Mouse (Mus musculus) hindbrain, postnatal 0 days (tissue): ENCODE measurements at regions not wholly inside any gene's neighbourhood (a gene's known extent, or its start where the extent isn't known, plus 50 kb on each side); places are given as distances from the start of the nearest gene placed in this dataset.

Source experiments
- ATAC-seq: fragments of 200-750 bp; cut with Nextera tagmentation; 2 replicates; pipeline ENCODE4 v1.8.0; 2017; ENCODE audit warnings: mild to moderate bottlenecking, moderate TSS enrichment, moderate library complexity
- DNase-seq: peaks from one replicate; pipeline ENCODE4 v3.0.0-alpha.2; 2015; ENCODE audit warnings: low spot score
- H3K27ac ChIP-seq: fragments of 300-500 bp; sonication (generic); 2 replicates; pipeline ENCODE4 v1.5.1; 2014; ENCODE audit warnings: mild to moderate bottlenecking
- H3K27me3 ChIP-seq: fragments of 300-500 bp; sonication (generic); 2 replicates; pipeline ENCODE4 v1.6.1; 2014; ENCODE audit warnings: low read length, mixed read lengths; ENCODE audit not compliant: insufficient read depth
- H3K36me3 ChIP-seq: fragments of 300-500 bp; sonication (generic); 2 replicates; pipeline ENCODE4 v1.6.1; 2014; ENCODE audit warnings: low read length, mixed read lengths; ENCODE audit not compliant: insufficient read depth
- H3K4me1 ChIP-seq: fragments of 300-500 bp; sonication (generic); 2 replicates; pipeline ENCODE4 v1.6.1; 2014; ENCODE audit warnings: antibody characterized with exemption, low read length, mixed read lengths; ENCODE audit not compliant: insufficient read depth
- H3K4me2 ChIP-seq: fragments of 300-500 bp; sonication (generic); 2 replicates; pipeline ENCODE4 v1.6.1; 2014; ENCODE audit warnings: low read depth, mild to moderate bottlenecking, low read length, moderate library complexity, mixed read lengths
- H3K4me3 ChIP-seq: fragments of 300-500 bp; sonication (generic); 2 replicates; pipeline ENCODE4 v1.5.1; 2014; ENCODE audit warnings: low read length
- H3K9ac ChIP-seq: fragments of 300-500 bp; sonication (generic); replicated peaks from 2 replicates; pipeline ENCODE4 v1.6.1; 2014; ENCODE audit warnings: mild to moderate bottlenecking, low read length, moderate library complexity, mixed read lengths
- H3K9me3 ChIP-seq: fragments of 300-500 bp; sonication (generic); 2 replicates; pipeline ENCODE4 v1.6.1; 2016; ENCODE audit warnings: low read length, mixed read lengths
- CTCF ChIP-seq: IDR thresholded peaks from 2 replicates; pipeline ENCODE4 v1.5.1; 2016; ENCODE audit warnings: antibody characterized with exemption, control low read depth, low read depth
- WGBS: fragments of 180-500 bp; shearing (Covaris S2); extraction: QIAGEN DNeasy Blood & Tissue Kit; methylation state at CpG from one replicate; pipeline ENCODE4 v1.1.7; 2014; 5-methylcytosine and 5-hydroxymethylcytosine counted together

GRCm38 (mm10) chr8:7489948-7490347, 1171.1 kb downstream of the Efnb2 start:
- no peaks in the 10 kb centered on the region for H3K36me3 ChIP-seq
- ATAC-seq (no peak), DNase-seq (no peak)
- TF ChIP-seq CTCF: no peak
- H3K4me3 ChIP-seq: no peak overlapping the region
- no peaks in the 10 kb centered on the region for H3K9me3 ChIP-seq
- no peak overlapping the region for H3K9ac ChIP-seq
- no peak overlapping the region for H3K4me2 ChIP-seq
- WGBS: 71% methylated on average over 1 of the region's 1 CpGs
- H3K4me1 ChIP-seq: no peaks in the 10 kb centered on the region
- no peaks in the 10 kb centered on the region for H3K27me3 ChIP-seq
- H3K27ac ChIP-seq: no peak overlapping the region

GRCm38 (mm10) chr8:7472153-7472796, 1188.8 kb downstream of the Efnb2 start:
- WGBS: 26% methylated on average over 7 of the region's 7 CpGs
- Histone ChIP-seq H3K27ac (no peak overlapping the region), H3K9me3 (no peaks in the 10 kb centered on the region), H3K4me2 (no peak overlapping the region), H3K36me3 (no peaks in the 10 kb centered on the region), H3K9ac (no peak overlapping the region), H3K4me3 (no peak overlapping the region), H3K27me3 (no peaks in the 10 kb centered on the region), H3K4me1 (no peaks in the 10 kb centered on the region)
- ATAC-seq (no peak), DNase-seq (no peak)
- no peak for TF ChIP-seq CTCF

GRCm38 (mm10) chr8:7469261-7469660, 1191.8 kb downstream of the Efnb2 start:
- TF ChIP-seq CTCF: no peak
- DNase-seq (no peak), ATAC-seq (no peak)
- Histone ChIP-seq H3K4me1 (no peaks in the 10 kb centered on the region), H3K27ac (no peak overlapping the region), H3K27me3 (no peaks in the 10 kb centered on the region), H3K4me2 (no peak overlapping the region), H3K9ac (no peak overlapping the region), H3K36me3 (no peaks in the 10 kb centered on the region), H3K9me3 (no peaks in the 10 kb centered on the region), H3K4me3 (no peak overlapping the region)
- WGBS: 71% methylated on average over 4 of the region's 4 CpGs

- ATAC-seq (no peak), DNase-seq (no peak)
- Histone ChIP-seq H3K27ac (no peak overlapping the region), H3K27me3 (no peaks in the 10 kb centered on the region), H3K4me2 (no peak overlapping the region), H3K9ac (no peak overlapping the region), H3K9me3 (no peaks in the 10 kb centered on the region), H3K36me3 (no peaks in the 10 kb centered on the region), H3K4me3 (no peak overlapping the region), H3K4me1 (no peaks in the 10 kb centered on the region)
- no peak for TF ChIP-seq CTCF
- 63% methylated on average over 1 of the region's 1 CpGs for WGBS
Observed at GRCm38 (mm10) chr8:7462798-7463197, 1198.2 kb downstream of the Efnb2 start.

- Histone ChIP-seq H3K4me2 (no peak overlapping the region), H3K9me3 (no peaks in the 10 kb centered on the region), H3K36me3 (no peaks in the 10 kb centered on the region), H3K4me1 (no peaks in the 10 kb centered on the region), H3K9ac (no peak overlapping the region), H3K27me3 (no peaks in the 10 kb centered on the region), H3K27ac (no peak overlapping the region), H3K4me3 (no peak overlapping the region)
- TF ChIP-seq CTCF: no peak
- ATAC-seq (no peak), DNase-seq (no peak)
Observed at GRCm38 (mm10) chr8:7449361-7449760, 1211.7 kb downstream of the Efnb2 start.

DNA sequence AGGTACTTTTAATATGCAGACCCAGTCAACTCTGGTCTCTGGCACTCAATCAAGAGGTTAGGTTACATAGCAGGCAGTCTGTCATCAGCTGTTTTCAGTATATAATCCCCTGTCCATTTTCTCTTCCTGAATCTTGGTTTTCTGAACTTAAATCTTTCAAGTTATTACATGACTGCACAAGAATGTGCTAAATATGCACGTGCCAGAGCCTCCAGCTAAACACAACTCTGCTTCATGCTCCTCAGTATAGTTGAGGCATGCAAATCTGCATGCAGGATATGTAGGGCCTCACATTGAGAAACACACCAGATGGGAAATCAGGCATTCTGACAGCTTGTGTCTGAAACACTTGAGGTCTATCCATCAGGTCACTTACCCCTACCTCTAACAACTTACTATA, 1214.0 kb downstream of the Efnb2 start:
- WGBS: 59% methylated on average over 1 of the region's 1 CpGs
- no peaks in the 10 kb centered on the region for H3K4me1 ChIP-seq
- no peak for DNase-seq
- H3K36me3 ChIP-seq: no peaks in the 10 kb centered on the region
- H3K4me3 ChIP-seq: no peak overlapping the region
- no peaks in the 10 kb centered on the region for H3K27me3 ChIP-seq
- H3K4me2 ChIP-seq: no peak overlapping the region
- TF ChIP-seq CTCF: no peak
- no peaks in the 10 kb centered on the region for H3K9me3 ChIP-seq
- H3K27ac ChIP-seq: no peak overlapping the region
- no peak for ATAC-seq
- no peak overlapping the region for H3K9ac ChIP-seq

DNA sequence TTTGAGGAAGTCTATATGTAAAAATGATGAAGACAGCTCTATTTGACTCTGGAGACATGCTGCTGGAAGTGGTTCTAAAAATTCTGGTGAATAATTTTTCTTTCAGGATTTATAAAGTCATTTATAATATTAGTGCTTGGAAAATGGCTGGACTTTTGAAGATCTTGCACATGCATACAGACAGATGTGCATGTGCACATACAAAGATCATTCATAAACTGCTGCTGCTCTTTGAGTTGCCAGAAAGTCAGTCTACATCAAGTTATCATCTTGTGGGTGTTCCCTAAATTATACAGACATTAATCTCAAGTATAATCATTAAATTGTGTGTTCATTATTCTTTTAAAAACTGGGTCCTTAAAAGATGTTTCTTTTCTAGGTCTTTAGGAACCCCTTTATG, 1220.2 kb downstream of the Efnb2 start:
- Histone ChIP-seq H3K27ac (no peak overlapping the region), H3K9me3 (no peaks in the 10 kb centered on the region), H3K27me3 (no peaks in the 10 kb centered on the region), H3K4me3 (no peak overlapping the region), H3K4me1 (0 out of 2 replicates have a peak, but pooled peaks cover 7% of the 10 kb centered on the region), H3K4me2 (no peak overlapping the region), H3K36me3 (no peaks in the 10 kb centered on the region), H3K9ac (no peak overlapping the region)
- TF ChIP-seq CTCF: no peak
- ATAC-seq (no peak), DNase-seq (no peak)
